8 mouse cellular contexts compared by ENCODE assay signal in the genomic region with DNA sequence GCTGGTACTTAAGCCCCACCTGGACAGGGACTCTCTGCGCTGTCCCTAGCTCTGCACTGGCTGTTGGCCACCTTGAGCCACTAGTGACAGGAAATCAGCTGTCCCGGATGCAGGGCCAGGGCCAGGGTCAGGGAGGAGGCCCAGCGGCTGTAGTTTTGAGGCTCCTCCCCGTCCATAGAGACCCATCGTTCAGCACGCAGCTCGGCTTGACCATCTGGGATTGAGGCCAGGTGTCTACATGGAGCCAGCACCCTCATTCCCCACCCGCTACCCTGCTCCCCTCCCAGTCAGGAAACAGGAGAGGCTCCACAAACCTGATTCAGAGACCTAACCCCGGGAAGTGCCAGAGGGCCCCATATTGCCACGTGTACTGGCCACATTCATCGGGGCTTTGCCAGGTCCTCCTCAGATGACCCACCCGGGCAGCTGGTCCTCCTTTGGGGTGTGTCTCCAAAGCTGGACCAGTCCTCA. TPM values are rescaled to one million over a fixed set of nuclear protein-coding genes. Genes with fewer than 3 reads are reported as not detected.
DNase-seq lines count a peak whose midpoint lies in the region; ATAC-seq and TF ChIP-seq lines count a peak whose summit lies in the region.
"Had no signal": no experiment of that assay in that cellular context is flagged by ENCODE, and none has a peak within 500 bp of the region (broad histone marks: within the 10 kb centered on the region; RNA-seq: fewer than 3 reads in every experiment).

No protein-coding gene starts in this region.

- peaks cover 93% of the 10 kb centered on the region for H3K4me1 ChIP-seq in limb, embryonic 15.5 days
- no peaks in the 10 kb centered on the region for H3K4me1 ChIP-seq in thymus, adult 2 months (replicated peaks; ENCODE audit: control insufficient read depth, insufficient read depth, low read length)

- TF ChIP-seq CTCF in thymus, adult 2 months (IDR thresholded peaks at IDR 0.05; ENCODE audit: borderline replicate concordance, control insufficient read depth, extremely low read depth, insufficient read depth, low read length, poor library complexity): no peak

- intact Hi-C loops in heart, postnatal 14 days (cut with DNase I): no loop called here

- TF ChIP-seq POLR2A in thymus, adult 2 months (IDR thresholded peaks at IDR 0.05; ENCODE audit: control insufficient read depth, extremely low read depth, insufficient read depth, low read length, poor library complexity): no peak

- no peaks in the 10 kb centered on the region for H3K27me3 ChIP-seq in limb, embryonic 15.5 days
- no peaks in the 10 kb centered on the region for H3K27me3 ChIP-seq in thymus, adult 2 months (ENCODE audit: control insufficient read depth, insufficient read depth, low read length)
- H3K27me3 ChIP-seq: liver, embryonic 15.5 days had no signal

- ATAC-seq in limb, embryonic 15.5 days (ENCODE audit: insufficient number of reproducible peaks, low FRiP score, low TSS enrichment, low read depth): no peak
- ATAC-seq in granulocyte monocyte progenitor cell, adult 5-6 weeks (replicated peaks; ENCODE audit: poor library complexity, severe bottlenecking): no peak

- no peak overlapping the region for H3K4me2 ChIP-seq in limb, embryonic 15.5 days
- H3K4me2 ChIP-seq: liver, embryonic 15.5 days had no signal

- no peaks in the 10 kb centered on the region for H3K9me3 ChIP-seq in limb, embryonic 15.5 days
- H3K9me3 ChIP-seq: liver, embryonic 15.5 days had no signal

- 23% methylated on average over 12 of the region's 12 CpGs for WGBS in limb, embryonic 15.5 days
- 91% methylated on average over 12 of the region's 12 CpGs for WGBS in thymus, adult 2 months

- no peaks in the 10 kb centered on the region for H3K36me3 ChIP-seq in limb, embryonic 15.5 days
- no peaks in the 10 kb centered on the region for H3K36me3 ChIP-seq in thymus, adult 2 months (ENCODE audit: control insufficient read depth, insufficient read depth, low read length)
- H3K36me3 ChIP-seq: liver, embryonic 15.5 days had no signal

- H3K4me3 ChIP-seq in limb, embryonic 15.5 days: no peak overlapping the region
- no peak overlapping the region for H3K4me3 ChIP-seq in thymus, adult 2 months (ENCODE audit: control insufficient read depth, insufficient read depth, low read length)
- H3K4me3 ChIP-seq: liver, embryonic 15.5 days had no signal

- peak overlapping the region; percentile 78 for H3K27ac ChIP-seq in limb, embryonic 15.5 days
- no peak overlapping the region for H3K27ac ChIP-seq in thymus, adult 2 months (ENCODE audit: control insufficient read depth, insufficient read depth, low read length)
- H3K27ac ChIP-seq: liver, embryonic 15.5 days had no signal

- DNase-seq in Muller cell, postnatal 12 days (ENCODE audit: inconsistent ontology term): peak; percentile 64
- DNase-seq in adrenal gland, postnatal 25 days: peak; percentile 62
- DNase-seq in heart, postnatal 14 days: peak; percentile 81 to 82
- DNase-seq in thymus, adult 2 months: no peak
- DNase-seq in right cerebral cortex, adult 2 months (ENCODE audit: low spot score in 2 of 2): no peak

- no peak overlapping the region for H3K9ac ChIP-seq in limb, embryonic 15.5 days
- H3K9ac ChIP-seq: liver, embryonic 15.5 days had no signal

RNA-seq across cellular contexts. Expression of a gene that starts 54.5 kb away (rescaled TPM):
- 9.9 and 10.7 TPM in 2 replicates for total RNA-seq in adrenal gland, postnatal 25 days (2021)
- 1 to 10 TPM; 1.4 to 3.8 TPM for total RNA-seq in heart, postnatal 14 days (2021)
- 5.0 and 6.2 TPM in 2 replicates for polyA plus RNA-seq in limb, embryonic 15.5 days (2015; fragmentation: Nextera tagmentation; extraction: Ambion mirVana)
- total RNA-seq in granulocyte monocyte progenitor cell, adult 5-6 weeks (2014; fragmentation: Nextera tagmentation): 0.62 and 1.2 TPM in 2 replicates
- 1.6 and 4.7 TPM in 2 replicates for total RNA-seq in granulocyte monocyte progenitor cell, adult 5-6 weeks (2017)
- 3.8 and 5.0 TPM in 2 replicates for polyA plus RNA-seq in thymus, adult 2 months (2012; rRNA removed)

RNA-seq across cellular contexts. Expression of a gene that starts 54.6 kb away (rescaled TPM):
- 107 and 115 TPM in 2 replicates for total RNA-seq in adrenal gland, postnatal 25 days (2021)
- total RNA-seq in heart, postnatal 14 days (2021): 10 to 100 TPM; 66.6 to 67.8 TPM
- polyA plus RNA-seq in limb, embryonic 15.5 days (2015; fragmentation: Nextera tagmentation; extraction: Ambion mirVana): 170 and 176 TPM in 2 replicates
- total RNA-seq in granulocyte monocyte progenitor cell, adult 5-6 weeks (2014; fragmentation: Nextera tagmentation): 93.3 and 125 TPM in 2 replicates
- 106 and 134 TPM in 2 replicates for total RNA-seq in granulocyte monocyte progenitor cell, adult 5-6 weeks (2017)
- 107 and 111 TPM in 2 replicates for polyA plus RNA-seq in thymus, adult 2 months (2012; rRNA removed)

Comparison
In these comparisons a context has a peak if more than half of its experiments do, and no peak if none do; other contexts are left out.
1. DNase-seq: peak in Muller cell, postnatal 12 days (single experiment), adrenal gland, postnatal 25 days (single experiment) and heart, postnatal 14 days (2 of 2); none in thymus, adult 2 months (single experiment) and right cerebral cortex, adult 2 months (0 of 2).